Mouse (Mus musculus) left cerebral cortex, adult 11 months (tissue): ENCODE data around the gene Hrct1.

Experiments used
- DNase-seq: peaks from one replicate; pipeline ENCODE4 v3.0.0; 2022; ENCODE audit warnings: low spot score

The Hrct1 gene

GRCm38 (mm10) chr4:43726995-43727394, at the start of gene Hrct1:
Gene Hrct1, plus strand, starts transcription at chr4:43727188.
- DNase-seq, result no peak

GRCm38 (mm10) chr4:43678541-43678940, 48.4 kb upstream of the Hrct1 start:
- no peak for DNase-seq

DNA sequence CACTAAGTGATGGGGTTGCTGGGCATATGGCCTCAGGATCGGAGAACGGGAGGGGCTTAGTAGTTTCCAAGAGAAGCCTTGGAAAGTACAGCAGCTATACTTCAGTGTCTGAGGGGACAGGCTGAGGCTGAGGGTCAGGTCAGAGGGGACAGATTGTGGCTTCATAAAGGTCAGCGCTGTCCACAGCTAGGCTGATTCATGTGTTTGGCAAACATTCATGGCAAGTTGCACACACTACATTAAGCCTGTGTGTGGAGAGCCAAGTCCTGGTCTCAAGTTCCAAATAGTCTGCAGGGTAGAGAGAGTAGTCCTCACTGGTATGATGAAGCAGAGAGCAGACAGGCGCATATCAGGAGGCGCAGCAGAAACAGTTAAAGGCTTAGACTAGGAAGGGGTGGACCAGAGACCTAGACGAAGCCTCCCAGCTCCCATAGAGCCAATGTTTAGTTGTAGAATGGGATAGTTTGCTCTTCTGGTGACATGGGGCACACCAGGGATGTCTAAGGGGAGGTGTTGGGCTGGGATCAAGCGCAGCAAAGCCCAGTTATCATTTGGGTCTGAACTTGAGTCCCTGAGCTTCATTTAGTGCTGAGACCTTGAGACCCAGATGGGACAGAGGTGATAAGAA, 47.5 kb upstream of the Hrct1 start:
- DNase-seq, result no peak

- DNase-seq, result no peak
These were observed 37.0 kb upstream of the Hrct1 start for GRCm38 (mm10) chr4:43690021-43690420.

- no peak for DNase-seq
These were observed 36.0 kb upstream of the Hrct1 start for GRCm38 (mm10) chr4:43691026-43691425.

DNA sequence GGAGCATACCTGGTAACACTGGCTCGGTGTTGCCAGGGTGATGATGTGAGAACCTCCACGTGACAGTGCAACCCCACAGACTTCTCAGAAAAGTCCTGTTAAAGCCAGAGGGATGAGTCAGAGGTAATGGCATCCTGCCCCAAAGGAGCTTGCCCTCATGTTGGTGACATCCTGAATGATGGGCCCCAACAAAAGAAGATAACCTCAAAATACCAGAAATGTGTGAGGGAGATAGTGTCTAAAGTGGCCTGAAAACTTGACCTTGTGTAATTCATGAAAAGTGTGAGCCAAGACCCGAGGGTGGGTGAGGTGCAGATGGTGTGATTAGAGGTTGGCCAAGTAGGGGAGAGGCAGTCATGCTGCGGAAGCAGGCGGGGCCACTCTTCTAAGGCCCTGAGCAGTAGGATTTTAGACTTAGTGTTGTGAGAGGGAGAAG, 33.2 kb upstream of the Hrct1 start:
- DNase-seq, result no peak

DNA sequence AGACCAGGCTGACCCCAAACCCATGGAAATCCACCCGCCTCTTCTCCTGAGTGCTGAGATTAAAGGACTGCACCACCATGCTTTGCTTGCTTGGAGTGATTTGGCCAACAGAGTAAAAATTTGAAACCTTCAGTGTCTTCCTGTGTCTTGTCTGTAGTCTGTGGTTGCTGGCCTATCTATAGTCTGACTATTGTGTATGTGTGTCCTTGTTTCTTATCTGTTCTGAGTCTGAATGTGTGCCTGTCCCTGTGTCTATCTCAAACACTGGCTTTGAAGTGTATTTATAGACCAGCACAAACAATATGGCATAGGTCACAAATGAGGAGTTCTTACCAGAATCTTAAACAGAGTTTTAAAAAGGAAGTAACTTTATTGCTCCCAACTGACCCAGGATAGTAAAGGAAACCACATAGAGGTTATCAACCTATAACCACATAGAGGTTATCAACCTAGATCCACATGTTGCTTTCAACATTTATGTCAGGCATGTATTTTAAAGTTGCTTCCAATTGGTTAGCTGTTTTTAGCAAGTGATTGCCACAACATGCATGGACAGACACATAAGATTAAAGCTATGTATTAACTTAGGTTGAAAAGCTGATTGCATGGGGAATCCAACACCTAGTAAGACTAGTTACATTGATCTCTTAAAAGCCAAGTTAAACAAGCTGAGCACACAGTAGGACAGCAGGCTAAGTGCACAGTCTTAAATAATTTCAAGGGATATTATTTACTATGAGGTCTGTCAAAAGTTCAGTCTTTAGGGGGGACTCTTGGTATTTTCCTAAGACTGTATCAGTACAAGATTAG, 32.3 kb upstream of the Hrct1 start:
- DNase-seq, result no peak

- DNase-seq, result no peak
These were observed 31.7 kb upstream of the Hrct1 start for GRCm38 (mm10) chr4:43695249-43695671.

DNA sequence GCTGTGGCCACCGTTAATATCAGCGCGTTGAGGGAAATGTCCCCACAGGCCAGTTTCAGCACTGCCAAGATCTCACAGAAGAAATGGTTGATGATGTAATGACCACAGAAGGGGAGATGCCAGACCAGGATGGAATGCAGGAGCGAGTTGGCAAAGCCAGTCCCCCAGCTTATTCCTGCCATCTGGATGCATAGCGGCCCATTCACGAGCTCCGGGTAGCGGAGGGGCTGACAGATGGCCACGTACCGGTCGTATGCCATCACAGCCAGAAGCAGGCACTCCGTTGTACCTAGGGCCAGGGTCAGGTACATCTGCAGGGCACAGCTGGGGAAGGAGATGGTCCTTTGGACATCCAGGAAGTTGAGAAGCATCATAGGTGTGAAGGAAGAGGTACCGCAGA, 30.4 kb upstream of the Hrct1 start:
- no peak for DNase-seq

- no peak for DNase-seq
These were observed 26.3 kb upstream of the Hrct1 start, which contains the start of gene Olfr70 for GRCm38 (mm10) chr4:43700707-43701106. Gene Olfr70, minus strand, starts transcription at chr4:43700807.

- DNase-seq, result no peak
These were observed 23.5 kb upstream of the Hrct1 start for GRCm38 (mm10) chr4:43703439-43703838.

GRCm38 (mm10) chr4:43703851-43704250, 23.1 kb upstream of the Hrct1 start:
- no peak for DNase-seq

DNA sequence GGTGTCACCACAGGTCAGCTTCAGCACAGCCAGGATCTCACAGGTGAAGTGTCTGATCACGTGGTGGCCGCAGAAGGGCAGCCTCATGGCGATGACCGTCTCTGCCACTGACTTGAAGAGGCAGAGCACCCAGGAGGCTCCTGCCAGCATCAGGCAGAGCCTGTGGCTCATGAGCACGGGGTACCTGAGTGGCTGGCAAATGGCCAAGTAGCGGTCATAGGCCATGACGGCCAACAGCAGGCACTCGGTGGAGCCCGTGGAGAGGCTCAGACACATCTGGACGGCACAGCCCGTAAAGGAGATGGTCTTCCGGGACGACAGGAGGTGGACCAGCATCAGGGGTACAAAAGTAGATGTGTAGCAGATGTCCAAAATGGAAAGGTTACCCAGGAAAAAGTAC, 21.0 kb upstream of the Hrct1 start:
- no peak for DNase-seq

DNA sequence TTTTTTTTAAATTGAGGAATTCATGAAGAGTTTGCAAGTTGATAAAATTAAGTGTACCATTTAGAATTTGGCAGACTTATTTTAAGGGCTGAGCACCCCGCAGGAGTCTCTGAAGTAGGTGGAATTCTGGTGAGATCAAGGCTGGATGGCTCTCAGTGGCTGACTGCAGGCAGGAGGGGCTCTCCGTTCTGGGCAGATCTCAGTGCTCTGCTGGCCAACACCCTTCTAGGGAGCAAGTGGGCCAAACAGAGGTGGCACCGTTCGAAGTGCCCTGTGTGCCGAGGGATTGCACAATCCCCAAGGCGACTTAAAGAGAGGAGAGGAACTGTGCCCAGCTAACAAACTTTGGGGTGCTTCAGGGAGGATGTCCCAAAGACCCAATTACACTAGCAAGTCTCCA, 17.1 kb upstream of the Hrct1 start, which contains the start of gene Olfr71:
TSS of gene Olfr71 (minus strand) at position 387 of the 400 bp plus-strand sequence.
- DNase-seq, result no peak

DNA sequence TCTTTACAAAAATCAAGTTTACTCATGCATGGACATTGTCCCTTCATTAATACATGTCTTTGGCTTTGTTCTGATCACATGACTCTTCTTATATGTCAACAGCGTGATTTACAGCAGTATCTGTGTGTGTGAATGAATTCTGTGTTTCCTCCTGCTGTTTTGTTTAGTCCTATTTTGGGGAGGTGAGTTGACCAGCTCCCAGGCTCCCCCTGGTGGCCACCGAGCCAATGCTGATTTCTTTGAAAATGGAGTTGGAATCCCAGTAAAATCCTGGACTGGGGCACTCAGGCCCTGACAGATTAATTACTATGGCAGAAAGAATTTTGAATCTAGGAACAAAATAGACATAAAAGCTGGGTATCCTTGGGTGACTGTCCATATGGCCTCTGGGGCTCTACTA, 15.2 kb upstream of the Hrct1 start:
- DNase-seq, result peak; percentile 42

DNA sequence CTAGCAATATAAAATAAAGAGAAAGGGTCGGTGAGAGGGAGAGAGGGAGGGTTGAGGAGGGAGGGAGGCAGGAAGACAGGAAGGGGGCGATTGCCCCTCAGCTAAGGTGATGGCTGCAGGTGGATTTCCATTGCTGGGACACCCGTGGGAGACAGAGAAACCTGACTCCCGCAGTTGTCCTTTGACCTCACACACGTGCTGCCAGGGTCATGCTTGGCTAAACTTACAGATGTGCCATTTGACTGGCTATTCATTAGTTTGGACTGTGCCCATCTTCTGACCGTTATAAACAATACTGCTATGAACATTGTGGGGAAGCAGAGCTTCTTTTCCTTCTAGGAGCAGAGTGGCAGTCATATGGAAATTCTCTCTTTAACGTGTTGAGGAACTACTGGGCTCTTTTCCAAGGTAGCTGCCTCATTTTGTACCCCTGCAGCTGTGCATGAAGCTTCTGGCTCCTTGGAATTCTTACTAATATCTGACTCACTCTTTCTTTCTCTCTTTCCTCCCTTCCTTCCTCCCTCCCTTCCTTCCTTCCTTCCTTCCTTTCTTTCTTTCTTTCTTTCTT, 13.3 kb upstream of the Hrct1 start:
- DNase-seq, result no peak

GRCm38 (mm10) chr4:43720491-43721228, 6.3 kb upstream of the Hrct1 start:
- DNase-seq, result no peak

- no peak for DNase-seq
These were observed 4.8 kb upstream of the Hrct1 start for GRCm38 (mm10) chr4:43722191-43722590.

DNA sequence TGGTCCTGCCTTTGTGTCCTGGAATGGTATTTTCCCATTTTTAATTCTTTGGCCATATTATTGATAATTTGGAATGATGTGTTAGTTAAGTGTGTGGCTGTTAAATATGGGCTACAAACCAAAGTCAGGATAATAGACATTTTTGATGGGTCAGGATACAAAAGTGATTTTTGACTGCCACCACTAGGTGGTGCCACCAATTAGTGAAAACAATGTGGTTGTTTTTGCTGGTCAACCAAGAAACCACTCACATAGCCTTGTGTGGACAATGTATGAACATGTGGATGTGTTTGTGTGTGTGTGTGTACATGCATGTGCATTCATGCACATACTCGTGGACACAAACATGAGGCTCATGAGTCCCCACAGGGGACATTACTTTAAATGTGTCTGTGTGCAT, 2.2 kb upstream of the Hrct1 start:
- no peak for DNase-seq

DNA sequence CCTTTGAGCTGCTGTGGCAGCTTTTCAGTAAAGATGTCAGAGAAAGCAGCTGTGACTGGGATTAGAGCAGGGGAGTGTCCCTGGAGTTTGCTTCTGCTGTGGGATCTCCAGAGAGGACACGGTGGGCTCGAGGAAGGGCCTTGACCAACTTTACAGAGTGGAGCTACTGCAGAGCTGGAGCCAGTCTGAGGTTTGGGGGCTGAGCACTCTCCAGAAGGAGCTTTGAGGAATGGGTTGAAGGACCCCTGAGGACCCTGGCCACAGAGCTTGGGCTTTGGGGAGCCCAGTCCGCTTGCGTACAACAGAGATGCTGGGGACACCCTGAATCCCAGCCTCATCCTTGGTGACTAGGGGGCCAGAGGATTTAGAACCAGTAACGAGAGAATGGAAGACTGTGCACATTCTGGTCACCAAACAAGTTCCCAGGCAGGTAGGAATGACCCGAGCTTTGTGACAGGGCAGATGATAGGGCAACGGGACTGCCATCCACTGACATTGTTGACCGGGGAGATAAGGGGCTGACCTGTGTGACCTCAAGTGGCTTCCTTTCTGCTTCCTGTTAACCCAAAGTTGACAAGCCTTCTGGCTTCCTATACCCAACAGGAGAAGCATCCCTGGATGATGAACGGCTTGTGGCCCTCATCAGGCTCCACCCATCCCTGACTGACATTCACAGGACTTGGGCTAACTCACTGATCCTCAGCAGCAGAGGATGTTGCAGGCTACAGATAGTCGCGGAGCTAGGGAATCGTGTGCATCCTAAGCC, 577 bp upstream of the Hrct1 start:
- no peak for DNase-seq

- no peak for DNase-seq
These were observed 959 bp downstream of the Hrct1 start for GRCm38 (mm10) chr4:43727718-43728575.
